Mouse (Mus musculus): ENCODE data around the gene Cep97. TPM values are rescaled to one million over a fixed set of nuclear protein-coding genes. Genes with fewer than 3 reads are reported as not detected.
A peak's percentile ranks its signal among the peaks of the same experiment; 100 is the strongest.
"Not testable (repeated sequence)": the region's sequence is repeated elsewhere in the genome, so short reads cannot be mapped to it uniquely, and the experiment has no call there.

Gene Cep97
- polyA plus RNA-seq, 1 experiment from 2014 or later = 19.6 TPM

GRCm38 (mm10) chr16:55887814-55888583 lies 46.7 kb downstream of the Cep97 start:
- Histone ChIP-seq H3K27ac (ENCODE audit: low read depth, low read length) (no peak overlapping the region), H3K9ac (ENCODE audit: low read length) (no peak overlapping the region), H3K4me2 (ENCODE audit: low read depth) (no peak overlapping the region), H3K4me1 (ENCODE audit: control insufficient read depth, insufficient read depth, low read length) (no peaks in the 10 kb centered on the region), H3K4me3 (ENCODE audit: low read depth, low read length) (no peak overlapping the region), H3K27me3 (ENCODE audit: control insufficient read depth, insufficient read depth, low read length) (no peaks in the 10 kb centered on the region), H3K9me3 (ENCODE audit: control insufficient read depth, low read length) (no peaks in the 10 kb centered on the region), H3K36me3 (ENCODE audit: control insufficient read depth, insufficient read depth, low read length) (no peaks in the 10 kb centered on the region)
- 68% methylated on average over 7 of the region's 7 CpGs for WGBS
- no peak for DNase-seq (ENCODE audit: low spot score)
- ATAC-seq (ENCODE audit: insufficient read depth, low FRiP score, low TSS enrichment) = peak; percentile 53; the same call in 1 of the 2 replicates

GRCm38 (mm10) chr16:55884246-55884645 lies 50.4 kb downstream of the Cep97 start:
- Histone ChIP-seq H3K4me1 (ENCODE audit: control insufficient read depth, insufficient read depth, low read length) (no peaks in the 10 kb centered on the region), H3K9me3 (ENCODE audit: control insufficient read depth, low read length) (no peaks in the 10 kb centered on the region), H3K27ac (ENCODE audit: low read depth, low read length) (no peak overlapping the region), H3K27me3 (ENCODE audit: control insufficient read depth, insufficient read depth, low read length) (no peaks in the 10 kb centered on the region), H3K9ac (ENCODE audit: low read length) (no peak overlapping the region), H3K4me2 (ENCODE audit: low read depth) (no peak overlapping the region), H3K4me3 (ENCODE audit: low read depth, low read length) (no peak overlapping the region), H3K36me3 (ENCODE audit: control insufficient read depth, insufficient read depth, low read length) (no peaks in the 10 kb centered on the region)
- DNase-seq (ENCODE audit: low spot score) = no peak
- WGBS = 87% methylated on average over 11 of the region's 11 CpGs
- ATAC-seq (ENCODE audit: insufficient read depth, low FRiP score, low TSS enrichment) = no peak

DNA sequence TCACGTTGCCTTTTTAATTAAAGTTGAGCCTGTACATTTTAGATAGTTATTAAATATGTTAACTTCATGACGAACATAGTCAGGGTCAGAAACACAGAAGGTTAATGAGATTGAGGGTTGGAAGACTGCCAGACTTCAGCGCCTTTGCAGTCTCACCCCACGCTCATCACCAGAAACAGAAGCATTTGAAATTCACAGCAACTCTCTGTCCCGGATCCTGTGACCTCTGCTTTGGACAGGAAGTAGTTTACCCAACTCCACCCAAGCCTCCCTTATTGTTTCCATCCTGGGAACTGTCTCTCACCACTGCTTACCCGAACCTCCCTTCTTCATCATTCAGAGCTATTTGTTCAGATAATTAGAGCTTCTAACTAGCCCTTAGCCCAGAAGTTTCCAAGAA lies 58.6 kb downstream of the Cep97 start:
- no peak overlapping the region for H3K4me2 ChIP-seq (ENCODE audit: low read depth)
- no peak overlapping the region for H3K4me3 ChIP-seq (ENCODE audit: low read depth, low read length)
- no peaks in the 10 kb centered on the region for H3K27me3 ChIP-seq (ENCODE audit: control insufficient read depth, insufficient read depth, low read length)
- no peaks in the 10 kb centered on the region for H3K9me3 ChIP-seq (ENCODE audit: control insufficient read depth, low read length)
- H3K4me1 ChIP-seq (ENCODE audit: control insufficient read depth, insufficient read depth, low read length) = no peaks in the 10 kb centered on the region
- DNase-seq (ENCODE audit: low spot score) (no peak), ATAC-seq (ENCODE audit: insufficient read depth, low FRiP score, low TSS enrichment) (no peak)
- no peak overlapping the region for H3K9ac ChIP-seq (ENCODE audit: low read length)
- no peak overlapping the region for H3K27ac ChIP-seq (ENCODE audit: low read depth, low read length)
- H3K36me3 ChIP-seq (ENCODE audit: control insufficient read depth, insufficient read depth, low read length) = no peaks in the 10 kb centered on the region
- WGBS = 88% methylated on average over 6 of the region's 6 CpGs

DNA sequence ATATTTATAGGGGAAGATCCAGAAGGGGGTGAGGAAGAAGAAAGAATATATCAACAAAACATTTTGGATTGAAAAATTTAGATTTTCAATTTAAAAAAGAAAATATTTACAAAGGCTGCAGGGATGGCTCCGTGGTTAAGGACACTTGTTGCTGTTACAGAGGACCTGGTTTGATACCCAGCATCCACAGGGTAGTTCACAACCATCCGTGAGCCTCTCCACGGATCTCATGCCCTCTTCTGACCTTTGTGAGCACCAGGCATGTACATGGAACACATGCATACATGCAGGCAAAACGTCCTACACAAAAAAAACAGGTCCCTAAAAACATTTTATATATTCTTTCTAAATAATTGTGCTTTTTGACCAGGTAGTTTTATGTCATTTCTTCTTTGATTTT lies 70.8 kb downstream of the Cep97 start:
- Histone ChIP-seq H3K9me3 (ENCODE audit: control insufficient read depth, low read length) (no peaks in the 10 kb centered on the region), H3K4me2 (ENCODE audit: low read depth) (no peak overlapping the region), H3K36me3 (ENCODE audit: control insufficient read depth, insufficient read depth, low read length) (no peaks in the 10 kb centered on the region), H3K27ac (ENCODE audit: low read depth, low read length) (no peak overlapping the region), H3K4me1 (ENCODE audit: control insufficient read depth, insufficient read depth, low read length) (no peaks in the 10 kb centered on the region), H3K27me3 (ENCODE audit: control insufficient read depth, insufficient read depth, low read length) (no peaks in the 10 kb centered on the region), H3K9ac (ENCODE audit: low read length) (no peak overlapping the region), H3K4me3 (ENCODE audit: low read depth, low read length) (no peak overlapping the region)
- ATAC-seq (ENCODE audit: insufficient read depth, low FRiP score, low TSS enrichment) = 0 out of 2 replicates have a peak, but pooled peaks have one; percentile 47
- WGBS = 60% methylated on average over 4 of the region's 4 CpGs
- no peak for DNase-seq (ENCODE audit: low spot score)

DNA sequence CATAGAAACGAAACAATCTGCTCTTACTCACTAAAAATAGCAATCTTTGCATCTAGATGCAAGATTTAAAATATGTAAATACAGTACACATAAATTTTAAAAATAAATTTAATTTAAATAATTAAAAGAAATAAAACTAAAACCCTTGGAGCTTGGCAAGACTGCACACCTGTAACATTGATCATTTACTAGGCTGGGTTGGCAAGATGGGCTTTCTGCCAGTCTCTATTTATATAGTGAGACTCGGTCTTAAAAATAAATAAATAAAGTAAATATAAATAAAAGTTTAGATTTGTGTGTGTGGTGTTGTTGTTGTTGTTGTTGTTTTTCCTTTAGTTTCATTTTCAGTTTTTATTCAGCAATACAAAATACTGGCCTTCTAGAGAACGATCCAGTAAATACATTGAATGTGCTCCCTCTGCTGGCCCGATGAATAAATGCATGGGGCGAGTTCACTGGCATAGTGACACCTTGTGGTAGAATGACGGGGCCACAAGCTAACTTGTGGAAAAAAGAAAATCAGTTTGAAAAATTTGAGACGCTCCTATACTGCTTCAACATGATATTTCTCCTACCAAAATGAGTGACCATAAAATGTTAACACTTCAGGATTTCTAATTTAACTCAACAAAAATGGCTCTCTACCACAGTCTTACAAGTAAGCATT lies 71.4 kb downstream of the Cep97 start:
- no peak; the same call in 1 of the 2 replicates for ATAC-seq (ENCODE audit: insufficient read depth, low FRiP score, low TSS enrichment)
- H3K9ac ChIP-seq (ENCODE audit: low read length) = no peak overlapping the region
- DNase-seq (ENCODE audit: low spot score) = peak; percentile 67

GRCm38 (mm10) chr16:55861104-55861503 lies 73.6 kb downstream of the Cep97 start:
- Histone ChIP-seq H3K27me3 (ENCODE audit: control insufficient read depth, insufficient read depth, low read length) (no peaks in the 10 kb centered on the region), H3K4me3 (ENCODE audit: low read depth, low read length) (no peak overlapping the region), H3K9me3 (ENCODE audit: control insufficient read depth, low read length) (no peaks in the 10 kb centered on the region), H3K4me2 (ENCODE audit: low read depth) (no peak overlapping the region), H3K36me3 (ENCODE audit: control insufficient read depth, insufficient read depth, low read length) (no peaks in the 10 kb centered on the region), H3K4me1 (ENCODE audit: control insufficient read depth, insufficient read depth, low read length) (no peaks in the 10 kb centered on the region), H3K27ac (ENCODE audit: low read depth, low read length) (no peak overlapping the region), H3K9ac (ENCODE audit: low read length) (no peak overlapping the region)
- WGBS = 95% methylated on average over 3 of the region's 3 CpGs
- ATAC-seq (ENCODE audit: insufficient read depth, low FRiP score, low TSS enrichment) = no peak
- DNase-seq (ENCODE audit: low spot score) = no peak

More for the DNA sequence above, 71.4 kb downstream of the Cep97 start:
- no peak overlapping the region for H3K4me3 ChIP-seq (ENCODE audit: low read depth, low read length)
- no peaks in the 10 kb centered on the region for H3K27me3 ChIP-seq (ENCODE audit: control insufficient read depth, insufficient read depth, low read length)
- H3K36me3 ChIP-seq (ENCODE audit: control insufficient read depth, insufficient read depth, low read length) = no peaks in the 10 kb centered on the region
- no peaks in the 10 kb centered on the region for H3K4me1 ChIP-seq (ENCODE audit: control insufficient read depth, insufficient read depth, low read length)
- 30% methylated on average over 7 of the region's 7 CpGs for WGBS
- H3K27ac ChIP-seq (ENCODE audit: low read depth, low read length) = no peak overlapping the region
- no peak overlapping the region for H3K4me2 ChIP-seq (ENCODE audit: low read depth)
- H3K9me3 ChIP-seq (ENCODE audit: control insufficient read depth, low read length) = no peaks in the 10 kb centered on the region

DNA sequence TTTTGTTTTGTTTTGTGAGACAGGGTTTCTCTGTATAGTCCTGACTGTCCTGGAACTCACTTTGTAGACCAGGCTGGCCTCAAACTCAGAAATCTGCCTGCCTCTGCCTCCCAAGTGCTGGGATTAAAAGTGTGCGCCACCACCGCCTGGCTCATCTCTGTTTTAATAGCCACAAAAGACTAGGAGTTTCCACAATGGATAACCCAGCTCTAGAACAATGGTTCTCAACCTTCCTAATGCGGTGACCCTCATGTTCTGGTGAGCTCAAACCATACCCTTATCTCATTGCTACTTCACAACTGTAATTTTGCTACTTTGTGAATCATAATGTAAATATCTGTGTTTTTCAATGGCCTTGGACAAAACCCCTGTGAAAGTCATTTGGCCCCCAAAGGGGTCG lies 75.2 kb downstream of the Cep97 start:
- not testable (repeated sequence) for H3K9ac ChIP-seq (ENCODE audit: low read length); H3K27ac ChIP-seq (ENCODE audit: low read depth, low read length); H3K4me3 ChIP-seq (ENCODE audit: low read depth, low read length); H3K4me2 ChIP-seq (ENCODE audit: low read depth); DNase-seq (ENCODE audit: low spot score); H3K36me3 ChIP-seq (ENCODE audit: control insufficient read depth, insufficient read depth, low read length); H3K4me1 ChIP-seq (ENCODE audit: control insufficient read depth, insufficient read depth, low read length); H3K27me3 ChIP-seq (ENCODE audit: control insufficient read depth, insufficient read depth, low read length); H3K9me3 ChIP-seq (ENCODE audit: control insufficient read depth, low read length); ATAC-seq (ENCODE audit: insufficient read depth, low FRiP score, low TSS enrichment)
- WGBS = 92% methylated on average over 4 of the region's 4 CpGs

DNA sequence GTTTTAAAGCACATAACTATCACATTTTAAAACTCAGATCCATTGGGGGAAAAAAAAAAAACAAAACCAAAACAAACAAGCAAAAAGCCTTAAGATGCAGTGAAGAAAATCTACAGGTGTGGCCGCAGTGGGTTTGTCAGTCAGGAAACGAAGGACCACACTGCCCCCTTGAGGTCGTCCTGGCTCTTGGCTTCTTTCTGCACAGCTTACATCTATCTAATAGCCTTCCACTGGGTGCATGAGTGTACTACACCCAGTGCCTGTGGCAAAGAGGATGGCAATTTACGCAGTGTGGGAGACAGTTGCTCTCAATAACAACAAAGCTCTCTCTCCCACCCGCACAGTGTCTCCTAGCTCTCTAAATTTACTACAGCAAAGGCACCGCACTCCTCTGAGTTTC lies 76.2 kb downstream of the Cep97 start:
- Histone ChIP-seq H3K4me1 (ENCODE audit: control insufficient read depth, insufficient read depth, low read length) (no peaks in the 10 kb centered on the region), H3K27me3 (ENCODE audit: control insufficient read depth, insufficient read depth, low read length) (no peaks in the 10 kb centered on the region), H3K4me2 (ENCODE audit: low read depth) (no peak overlapping the region), H3K4me3 (ENCODE audit: low read depth, low read length) (no peak overlapping the region), H3K9ac (ENCODE audit: low read length) (no peak overlapping the region), H3K9me3 (ENCODE audit: control insufficient read depth, low read length) (no peaks in the 10 kb centered on the region), H3K27ac (ENCODE audit: low read depth, low read length) (no peak overlapping the region), H3K36me3 (ENCODE audit: control insufficient read depth, insufficient read depth, low read length) (no peaks in the 10 kb centered on the region)
- DNase-seq (ENCODE audit: low spot score) (peak; percentile 53), ATAC-seq (ENCODE audit: insufficient read depth, low FRiP score, low TSS enrichment) (peak; percentile 20; the same call in 1 of the 2 replicates)
- WGBS = 69% methylated on average over 6 of the region's 6 CpGs

Data from neural tube, embryonic 11.5 days (tissue).